Comparison of ENCODE assay signal across 10 mouse cellular contexts in the genomic region with DNA sequence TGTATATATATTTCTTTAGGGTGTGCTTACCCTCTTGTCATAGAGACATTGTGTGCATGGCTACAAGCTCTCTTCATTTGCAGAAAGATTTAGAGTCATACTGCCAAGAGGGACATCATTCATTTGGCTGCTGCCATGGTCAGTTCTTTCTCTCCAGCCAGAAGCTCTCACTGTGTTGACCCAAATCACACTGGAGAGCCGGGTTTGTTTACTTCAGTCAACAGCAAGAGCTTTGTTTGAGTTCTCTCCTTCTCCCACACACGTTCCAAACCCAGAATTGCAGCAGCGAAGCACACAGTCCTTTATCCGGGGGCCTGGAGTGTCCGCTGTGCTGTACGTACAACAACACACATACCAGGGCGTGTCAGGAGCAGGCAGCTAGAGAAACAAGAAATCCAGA.
DNase-seq lines count a peak whose midpoint lies in the region; ATAC-seq lines count a peak whose summit lies in the region.
"Had no signal": no experiment of that assay in that cellular context is flagged by ENCODE, and none has a peak within 500 bp of the region (broad histone marks: within the 10 kb centered on the region; RNA-seq: fewer than 3 reads in every experiment).

No protein-coding gene starts in this region.

- H3K27ac ChIP-seq in liver, embryonic 16.5 days (ENCODE audit: low read length): no peak overlapping the region
- no peak overlapping the region for H3K27ac ChIP-seq in liver, embryonic 12.5 days
- peak overlapping the region; percentile 45; the same call in 1 of the 2 replicates for H3K27ac ChIP-seq in stomach, embryonic 14.5 days (ENCODE audit: low read length)
- H3K27ac ChIP-seq in forebrain, embryonic 14.5 days (ENCODE audit: low read depth, low read length): no peak overlapping the region
- H3K27ac ChIP-seq: limb, embryonic 10.5 days had no signal

- H3K4me2 ChIP-seq in liver, embryonic 16.5 days (ENCODE audit: low read depth, low read length): no peak overlapping the region
- H3K4me2 ChIP-seq in liver, embryonic 12.5 days: no peak overlapping the region
- H3K4me2 ChIP-seq in stomach, embryonic 14.5 days (replicated peaks; ENCODE audit: low read depth, low read length): no peak overlapping the region
- H3K4me2 ChIP-seq in forebrain, embryonic 14.5 days (ENCODE audit: low read length): no peak overlapping the region

- H3K9me3 ChIP-seq in liver, embryonic 16.5 days (replicated peaks; ENCODE audit: control insufficient read depth, low read length): no peaks in the 10 kb centered on the region
- no peaks in the 10 kb centered on the region for H3K9me3 ChIP-seq in liver, embryonic 12.5 days (replicated peaks)
- H3K9me3 ChIP-seq in stomach, embryonic 14.5 days (ENCODE audit: control insufficient read depth, low read depth, low read length): no peaks in the 10 kb centered on the region
- no peaks in the 10 kb centered on the region for H3K9me3 ChIP-seq in forebrain, embryonic 14.5 days (replicated peaks; ENCODE audit: control insufficient read depth, low read length)
- H3K9me3 ChIP-seq: limb, embryonic 10.5 days had no signal

- no peak overlapping the region for H3K9ac ChIP-seq in liver, embryonic 16.5 days (ENCODE audit: low read depth, low read length)
- no peak overlapping the region for H3K9ac ChIP-seq in liver, embryonic 12.5 days
- no peak overlapping the region for H3K9ac ChIP-seq in stomach, embryonic 14.5 days (replicated peaks; ENCODE audit: low read depth, low read length)
- no peak overlapping the region for H3K9ac ChIP-seq in forebrain, embryonic 14.5 days (ENCODE audit: low read length)

- DNase-seq in heart, adult 11 months: peak; percentile 95
- DNase-seq in heart, adult 8-10 months (ENCODE audit: low spot score): no peak
- DNase-seq in layer of hippocampus, adult 8-10 months (ENCODE audit: low spot score in 2 of 2): peak; percentile 46 to 66
- no peak for DNase-seq in embryo, embryonic 10.5 days (ENCODE audit: low spot score)
- no peak for DNase-seq in forebrain, embryonic 14.5 days (ENCODE audit: low spot score)

- H3K4me1 ChIP-seq in liver, embryonic 16.5 days (ENCODE audit: control insufficient read depth, low read depth, low read length): no peaks in the 10 kb centered on the region
- no peaks in the 10 kb centered on the region for H3K4me1 ChIP-seq in liver, embryonic 12.5 days
- peaks cover 15% of the 10 kb centered on the region; the same call in 1 of the 2 replicates for H3K4me1 ChIP-seq in stomach, embryonic 14.5 days (ENCODE audit: control insufficient read depth, insufficient read depth, low read length)
- H3K4me1 ChIP-seq in forebrain, embryonic 14.5 days (ENCODE audit: control insufficient read depth, insufficient read depth, low read length): no peaks in the 10 kb centered on the region
- H3K4me1 ChIP-seq: limb, embryonic 10.5 days had no signal

- H3K36me3 ChIP-seq in liver, embryonic 16.5 days (ENCODE audit: control insufficient read depth, insufficient read depth): no peaks in the 10 kb centered on the region
- H3K36me3 ChIP-seq in liver, embryonic 12.5 days: no peaks in the 10 kb centered on the region
- no peaks in the 10 kb centered on the region for H3K36me3 ChIP-seq in stomach, embryonic 14.5 days (ENCODE audit: control insufficient read depth, insufficient read depth, low read length)
- no peaks in the 10 kb centered on the region for H3K36me3 ChIP-seq in forebrain, embryonic 14.5 days (ENCODE audit: control insufficient read depth, insufficient read depth, low read length)
- H3K36me3 ChIP-seq: limb, embryonic 10.5 days had no signal

- WGBS in liver, embryonic 16.5 days (ENCODE audit: insufficient replicate concordance): 48% methylated on average over 7 of the region's 7 CpGs
- WGBS in liver, embryonic 12.5 days (ENCODE audit: insufficient replicate concordance): 59% methylated on average over 7 of the region's 7 CpGs
- WGBS in stomach, embryonic 14.5 days: 34% methylated on average over 7 of the region's 7 CpGs
- WGBS in forebrain, embryonic 14.5 days: 87% methylated on average over 7 of the region's 7 CpGs

- ATAC-seq in liver, embryonic 16.5 days (ENCODE audit: low read depth): peak; percentile 70
- no peak for ATAC-seq in liver, embryonic 12.5 days
- no peak for ATAC-seq in stomach, embryonic 14.5 days (ENCODE audit: insufficient number of reproducible peaks, insufficient read depth, low FRiP score, low read depth)
- no peak for ATAC-seq in forebrain, embryonic 14.5 days

- H3K4me3 ChIP-seq in liver, embryonic 16.5 days (ENCODE audit: low read depth, low read length): no peak overlapping the region
- H3K4me3 ChIP-seq in liver, embryonic 12.5 days: no peak overlapping the region
- no peak overlapping the region for H3K4me3 ChIP-seq in stomach, embryonic 14.5 days (ENCODE audit: low read depth, low read length)
- H3K4me3 ChIP-seq in forebrain, embryonic 14.5 days (ENCODE audit: low read depth, low read length): no peak overlapping the region
- H3K4me3 ChIP-seq: limb, embryonic 10.5 days had no signal

- H3K27me3 ChIP-seq in liver, embryonic 16.5 days (ENCODE audit: control insufficient read depth, insufficient read depth, low read depth, low read length): no peaks in the 10 kb centered on the region
- H3K27me3 ChIP-seq in liver, embryonic 12.5 days (replicated peaks): no peaks in the 10 kb centered on the region
- no peaks in the 10 kb centered on the region for H3K27me3 ChIP-seq in stomach, embryonic 14.5 days (ENCODE audit: control insufficient read depth, insufficient read depth, low read length)
- no peaks in the 10 kb centered on the region for H3K27me3 ChIP-seq in forebrain, embryonic 14.5 days (replicated peaks; ENCODE audit: control insufficient read depth, insufficient read depth, low read length)
- H3K27me3 ChIP-seq: CH12.LX had no signal

Comparison
In these comparisons a context has a peak if more than half of its experiments do, and no peak if none do; other contexts are left out.
1. DNase-seq: peak in heart, adult 11 months (single experiment) and layer of hippocampus, adult 8-10 months (2 of 2); none in heart, adult 8-10 months (single experiment), embryo, embryonic 10.5 days (single experiment) and forebrain, embryonic 14.5 days (single experiment).